Mouse (Mus musculus): ENCODE results near the gene M1ap.

DNA sequence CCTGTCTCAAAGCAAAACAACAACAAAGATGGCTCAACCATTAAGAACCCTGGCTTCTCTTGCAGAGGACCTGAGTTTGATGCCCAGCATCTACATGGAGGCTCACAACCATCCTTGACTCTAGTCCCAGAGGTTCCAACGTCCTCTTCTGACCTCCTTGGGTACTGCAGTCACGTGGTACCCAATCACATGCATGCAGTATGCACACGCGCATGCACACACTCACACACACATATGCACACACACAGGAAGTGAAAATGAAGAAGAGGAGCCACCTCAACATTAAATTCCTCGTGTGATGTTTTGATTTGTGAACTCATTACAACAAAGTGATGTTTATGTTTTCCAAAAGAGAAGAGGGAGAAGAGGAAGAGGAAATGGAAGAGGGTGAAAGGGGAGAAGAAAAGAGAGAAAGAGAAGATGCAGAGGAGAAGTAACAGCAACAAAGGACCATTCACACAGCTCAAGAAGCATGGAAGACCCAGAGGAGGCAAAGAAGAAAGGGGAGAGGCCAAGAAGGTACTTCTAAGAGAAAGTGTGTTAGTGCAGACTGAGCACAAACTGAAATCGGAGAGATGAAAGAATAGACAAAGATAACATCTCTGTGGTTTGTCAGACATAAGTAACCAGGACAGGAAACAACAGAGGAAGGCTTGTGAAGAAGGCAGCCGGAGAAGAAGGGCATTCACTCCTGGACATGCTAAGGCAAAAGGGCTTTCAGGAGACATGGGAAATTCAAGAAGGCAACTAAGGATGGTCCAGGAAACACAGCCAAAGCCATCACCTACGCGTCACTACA, 25.1 kb upstream of the M1ap start:
- TF ChIP-seq CTCF (IDR thresholded peaks at IDR 0.05; ENCODE audit: low read depth) (no peak), EP300 (optimal IDR thresholded peaks at IDR 0.05) (no peak)
